Mouse (Mus musculus): Measurements from ENCODE around the gene Gbp7. TPM values are rescaled to one million over a fixed set of nuclear protein-coding genes. Genes with fewer than 3 reads are reported as not detected.

Gene Gbp7
- 3.0 TPM for polyA plus RNA-seq (2015; fragmentation: Illumina TruSeq; extraction: RNeasy Lipid Tissue Mini Kit (QIAGEN cat#74804); ENCODE audit: low read depth, low replicate concordance)

GRCm38 (mm10) chr3:142530087-142530953 lies at the start of gene Gbp7:
Gene Gbp7, plus strand, starts transcription at chr3:142530342.

GRCm38 (mm10) chr3:142493536-142494061 lies 36.5 kb upstream of the Gbp7 start, which contains the start of gene Gbp5:
Gene Gbp5, plus strand, starts transcription at chr3:142493978.

GRCm38 (mm10) chr3:142559632-142560228 lies 29.6 kb downstream of the Gbp7 start, which contains the start of gene Gbp3:
Gene Gbp3, plus strand, starts transcription at chr3:142560026.

GRCm38 (mm10) chr3:142594547-142594946 lies 64.4 kb downstream of the Gbp7 start, which contains the start of gene Gbp2b:
Gene Gbp2b, plus strand, starts transcription at chr3:142594847.

Other genes starting within 250 kb of the Gbp7 start
- gene Pdlim5, start 134.6 kb upstream of the Gbp7 start, polyA plus RNA-seq (2015; fragmentation: Illumina TruSeq; extraction: RNeasy Lipid Tissue Mini Kit (QIAGEN cat#74804); ENCODE audit: low read depth, low replicate concordance) = 21.0 TPM
- gene Gbp5, start 36.4 kb upstream of the Gbp7 start, polyA plus RNA-seq (2015; fragmentation: Illumina TruSeq; extraction: RNeasy Lipid Tissue Mini Kit (QIAGEN cat#74804); ENCODE audit: low read depth, low replicate concordance) = 2.1 TPM
- gene Gbp3, start 29.7 kb downstream of the Gbp7 start, polyA plus RNA-seq (2015; fragmentation: Illumina TruSeq; extraction: RNeasy Lipid Tissue Mini Kit (QIAGEN cat#74804); ENCODE audit: low read depth, low replicate concordance) = 7.2 TPM
- gene Gbp2b, start 64.5 kb downstream of the Gbp7 start, polyA plus RNA-seq (2015; fragmentation: Illumina TruSeq; extraction: RNeasy Lipid Tissue Mini Kit (QIAGEN cat#74804); ENCODE audit: low read depth, low replicate concordance) = not detected
- gene Gbp2, start 90.3 kb downstream of the Gbp7 start, polyA plus RNA-seq (2015; fragmentation: Illumina TruSeq; extraction: RNeasy Lipid Tissue Mini Kit (QIAGEN cat#74804); ENCODE audit: low read depth, low replicate concordance) = 4.2 TPM
- gene Kyat3, start 170.7 kb downstream of the Gbp7 start, polyA plus RNA-seq (2015; fragmentation: Illumina TruSeq; extraction: RNeasy Lipid Tissue Mini Kit (QIAGEN cat#74804); ENCODE audit: low read depth, low replicate concordance) = 7.5 TPM
- gene Gtf2b, start 234.7 kb downstream of the Gbp7 start, polyA plus RNA-seq (2015; fragmentation: Illumina TruSeq; extraction: RNeasy Lipid Tissue Mini Kit (QIAGEN cat#74804); ENCODE audit: low read depth, low replicate concordance) = 59.5 TPM